Mouse (Mus musculus) thymus, postnatal 14 days (tissue): ENCODE data around the gene Col3a1.

Experiments used
- DNase-seq: peaks from one replicate; pipeline ENCODE4 v3.0.0; 2021

The Col3a1 gene

DNA sequence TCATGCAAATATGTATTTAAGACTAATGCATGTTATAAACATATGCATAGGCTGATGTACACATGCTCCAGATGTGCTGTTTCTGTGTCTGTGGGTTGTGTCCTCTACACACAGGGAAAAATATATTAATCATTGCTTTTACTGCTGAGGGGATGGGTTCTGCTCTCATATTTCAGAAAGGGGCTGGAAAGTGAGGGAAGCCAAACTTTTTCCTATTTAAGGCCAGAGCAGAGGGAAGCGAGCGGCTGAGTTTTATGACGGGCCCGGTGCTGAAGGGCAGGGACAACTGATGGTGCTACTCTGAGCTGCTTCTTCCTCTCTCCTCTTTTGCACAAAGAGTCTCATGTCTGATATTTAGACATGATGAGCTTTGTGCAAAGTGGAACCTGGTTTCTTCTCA is at the start of gene Col3a1:
Gene Col3a1, plus strand, starts transcription at position 151 of the 400 bp plus-strand sequence.
- DNase-seq = no peak

DNA sequence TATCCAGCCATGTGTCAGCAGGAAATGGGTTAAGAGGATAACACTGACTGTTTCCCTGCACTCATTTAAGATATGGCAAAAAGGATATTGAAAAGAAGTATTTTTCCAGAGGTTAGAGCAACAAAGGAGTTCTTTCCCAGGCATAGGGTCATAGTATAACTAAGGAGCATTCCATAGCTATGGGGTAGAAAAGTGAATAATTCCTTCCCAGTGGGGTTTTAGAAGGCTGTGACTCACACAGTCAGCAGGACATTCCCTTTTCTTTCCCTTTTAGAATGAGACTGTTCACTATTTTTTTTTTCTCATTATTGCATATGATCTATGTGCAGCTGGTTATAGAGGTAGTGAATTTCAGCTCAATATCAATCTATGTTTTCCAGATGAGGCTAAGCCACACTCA is 41.9 kb upstream of the Col3a1 start:
- DNase-seq = no peak

DNA sequence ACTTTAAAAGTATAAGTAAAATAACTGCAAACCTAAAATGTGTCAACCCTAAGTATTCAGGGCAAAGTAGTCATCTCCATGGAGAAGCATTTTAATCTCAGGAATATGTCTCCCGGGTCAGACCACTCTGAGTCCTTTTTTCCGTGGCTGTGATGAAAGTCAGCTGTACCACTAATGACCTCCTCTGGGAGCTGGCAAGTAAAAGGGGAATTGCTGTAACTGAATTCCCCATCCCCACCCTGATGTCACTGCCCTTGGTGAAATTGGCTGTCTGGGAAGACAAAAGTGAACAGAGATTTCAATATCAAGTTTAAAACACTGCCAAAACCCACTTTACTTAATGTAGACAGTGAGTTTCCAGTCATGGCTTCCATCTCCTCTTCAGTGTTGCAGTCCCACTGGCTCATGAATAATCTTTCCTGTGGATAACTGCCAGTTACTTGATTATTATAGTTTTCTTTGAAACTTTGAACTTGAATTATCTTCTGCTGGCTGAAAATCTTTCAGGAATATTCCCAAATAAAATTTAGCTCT is 35.3 kb upstream of the Col3a1 start:
- no peak for DNase-seq

DNA sequence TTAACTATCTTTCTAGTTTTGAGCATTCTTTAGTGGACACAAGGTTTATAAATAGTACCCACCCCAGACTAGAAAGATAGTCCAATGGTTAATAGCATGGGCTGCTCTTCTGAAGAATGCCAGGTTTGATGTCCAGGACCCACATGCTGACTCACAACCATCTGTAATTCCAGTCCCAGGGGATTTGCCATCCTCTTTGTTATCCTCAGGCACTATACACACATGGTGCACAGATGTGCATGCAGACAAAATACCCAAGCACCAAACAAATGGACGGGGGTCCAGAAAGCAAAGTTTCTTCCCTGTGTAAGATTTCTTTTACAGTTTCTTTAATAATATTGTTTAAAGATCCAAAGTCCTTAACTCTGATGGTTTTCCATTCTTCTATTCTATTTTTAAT is 23.4 kb upstream of the Col3a1 start:
- no peak for DNase-seq

DNA sequence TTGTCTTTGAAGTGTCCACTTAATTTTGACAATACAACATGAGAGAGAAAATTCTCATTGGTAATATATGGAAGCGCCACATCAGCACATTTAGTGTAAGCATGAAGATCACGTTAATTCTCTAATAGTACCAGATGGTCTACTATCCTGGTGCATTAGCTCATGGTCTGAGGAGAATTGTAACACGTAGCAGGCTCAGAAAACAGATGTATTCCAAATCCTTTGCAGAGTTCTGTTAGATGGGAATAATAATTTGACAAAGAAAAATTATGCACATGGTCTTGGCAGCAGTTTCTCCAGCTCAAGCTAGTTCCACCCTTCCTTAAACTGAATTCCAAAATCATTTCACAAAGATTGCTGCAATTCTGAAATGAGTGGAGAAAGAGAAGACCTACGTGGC is 21.3 kb upstream of the Col3a1 start:
- no peak for DNase-seq

DNA sequence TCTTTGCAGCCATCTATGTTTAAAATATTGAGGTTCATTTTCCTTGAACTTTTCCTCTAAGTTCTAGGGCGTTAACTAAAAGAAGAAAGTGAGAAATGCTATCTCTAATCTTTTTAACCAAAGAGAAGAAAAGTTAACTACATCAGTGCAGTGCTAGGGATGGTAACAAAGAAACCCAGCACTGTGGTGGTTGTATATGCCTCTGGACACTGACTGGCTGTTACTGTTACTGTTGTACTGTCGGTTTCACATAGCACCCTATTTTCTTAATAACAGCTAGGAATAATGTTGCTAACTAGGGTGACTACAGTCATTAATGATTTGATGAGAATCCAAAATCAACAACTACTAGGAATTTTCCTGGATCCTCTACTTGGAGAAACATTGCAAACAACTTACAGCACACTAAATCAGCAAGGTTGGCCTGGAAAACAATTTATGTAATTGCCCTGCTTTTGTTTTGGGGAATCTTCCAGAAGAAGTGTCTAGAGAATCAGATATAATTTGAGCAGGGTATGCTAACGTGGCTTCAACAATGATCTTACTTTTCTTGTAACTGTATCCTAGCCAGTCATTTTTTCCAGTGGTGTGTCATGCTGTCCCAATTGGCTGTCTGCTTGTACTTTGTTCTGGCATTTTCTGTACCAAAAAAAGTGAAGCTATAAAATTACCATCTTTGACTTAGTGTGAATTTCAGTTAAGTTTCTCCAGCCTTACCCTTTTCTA is 11.8 kb upstream of the Col3a1 start:
- no peak for DNase-seq

DNA sequence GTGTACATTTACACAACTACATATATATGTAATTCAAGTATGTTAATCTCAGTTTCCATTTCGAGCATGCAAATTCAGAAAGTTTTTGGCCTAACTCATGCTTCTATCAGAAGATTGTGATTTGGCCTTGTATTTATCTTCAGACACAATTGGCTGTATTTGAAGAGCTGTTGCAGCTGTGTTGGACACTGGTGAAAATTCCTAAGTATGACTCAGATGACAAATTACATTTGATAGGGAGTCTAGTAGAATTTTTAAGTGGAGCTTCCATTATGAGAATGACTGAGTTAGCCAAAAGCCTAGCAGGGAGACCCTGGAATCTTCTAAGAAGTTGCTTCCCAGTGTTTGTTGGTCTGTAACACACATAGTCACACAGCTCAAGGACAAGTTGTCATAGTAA is 7.1 kb upstream of the Col3a1 start:
- DNase-seq = no peak

DNA sequence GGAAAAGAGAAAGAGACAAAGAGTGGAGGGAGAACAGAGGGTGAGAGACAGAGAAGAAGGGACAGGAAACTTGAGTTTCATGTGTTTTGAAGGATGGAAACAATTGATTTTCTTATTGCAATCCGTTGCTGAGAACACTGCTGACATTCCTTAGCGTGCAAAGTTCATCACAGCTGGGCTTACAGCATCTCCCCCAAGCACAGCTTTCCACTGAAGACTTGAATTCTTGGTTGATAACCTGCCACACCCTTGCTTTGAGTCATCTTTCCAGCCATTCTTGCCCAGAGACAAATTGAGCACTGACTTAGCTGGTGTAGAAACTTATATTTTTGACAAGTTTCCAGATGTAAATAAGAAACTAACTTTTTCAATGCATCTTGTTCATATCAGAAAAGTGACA is 2.3 kb upstream of the Col3a1 start:
- DNase-seq = no peak

DNA sequence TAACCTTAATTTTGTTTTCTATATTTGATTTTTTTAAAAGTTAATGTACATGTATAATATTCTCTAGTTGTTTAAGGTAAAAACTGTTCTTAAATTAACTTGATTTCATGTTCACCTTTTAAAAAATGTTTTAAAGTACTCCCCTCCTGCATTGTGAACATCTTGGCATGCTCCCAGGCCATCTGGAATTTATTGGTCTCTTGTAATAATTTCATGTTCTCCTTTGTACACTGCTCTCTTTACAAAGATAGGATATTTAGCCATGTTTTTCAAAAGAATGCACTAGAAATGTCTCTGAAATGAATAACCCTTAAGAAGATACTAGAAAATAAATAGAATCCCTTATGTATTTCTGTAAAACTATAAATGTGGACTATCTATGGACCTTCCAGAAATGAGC is 624 bp downstream of the Col3a1 start:
- no peak for DNase-seq

DNA sequence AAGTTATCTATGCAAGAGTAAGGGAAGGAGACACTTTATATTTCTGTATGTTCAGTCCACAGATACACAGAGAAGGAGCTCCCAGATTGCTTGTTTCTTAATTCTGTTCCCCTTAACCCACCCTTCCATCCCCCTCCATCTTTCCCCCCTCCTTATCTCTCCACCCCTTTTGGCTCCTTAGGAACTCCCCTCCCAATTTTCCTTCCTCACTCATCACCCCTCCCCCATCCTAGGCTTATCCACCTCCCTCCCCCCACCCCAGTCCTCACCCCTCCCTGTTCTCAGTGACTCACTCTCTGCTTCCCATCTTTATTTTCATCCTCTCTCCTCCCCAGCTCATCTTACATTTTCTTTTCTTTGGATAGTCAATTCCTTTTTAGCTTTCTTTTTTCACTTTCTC is 1.5 kb downstream of the Col3a1 start:
- no peak for DNase-seq

DNA sequence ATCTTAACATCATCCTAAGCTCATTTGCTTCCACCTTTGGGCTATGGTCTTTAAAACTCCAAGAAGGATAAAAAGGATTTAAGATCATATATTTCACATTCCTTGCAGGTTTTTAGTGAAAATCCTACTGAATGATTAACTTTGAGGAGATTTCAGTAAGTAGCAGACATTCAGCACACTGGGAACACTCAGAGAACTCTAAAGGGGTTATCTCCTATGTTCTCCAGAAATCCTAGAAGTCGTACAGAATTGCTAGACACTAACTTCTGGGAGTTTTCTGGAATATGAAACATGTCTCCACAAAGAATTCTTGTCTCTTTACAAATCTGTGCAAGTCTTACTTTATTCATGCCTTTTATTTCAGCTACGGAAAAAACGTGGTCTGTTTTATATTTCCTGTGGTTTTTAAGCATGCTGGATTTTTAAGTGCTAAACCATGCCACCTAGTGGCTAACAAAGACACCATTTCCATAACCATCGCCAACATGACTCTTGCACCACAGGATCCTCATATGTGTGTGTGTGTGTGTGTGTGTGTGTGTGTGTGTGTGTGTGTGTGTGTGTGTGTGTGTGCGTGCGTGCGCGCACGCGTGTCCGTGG is 2.5 kb downstream of the Col3a1 start:
- no peak for DNase-seq

DNA sequence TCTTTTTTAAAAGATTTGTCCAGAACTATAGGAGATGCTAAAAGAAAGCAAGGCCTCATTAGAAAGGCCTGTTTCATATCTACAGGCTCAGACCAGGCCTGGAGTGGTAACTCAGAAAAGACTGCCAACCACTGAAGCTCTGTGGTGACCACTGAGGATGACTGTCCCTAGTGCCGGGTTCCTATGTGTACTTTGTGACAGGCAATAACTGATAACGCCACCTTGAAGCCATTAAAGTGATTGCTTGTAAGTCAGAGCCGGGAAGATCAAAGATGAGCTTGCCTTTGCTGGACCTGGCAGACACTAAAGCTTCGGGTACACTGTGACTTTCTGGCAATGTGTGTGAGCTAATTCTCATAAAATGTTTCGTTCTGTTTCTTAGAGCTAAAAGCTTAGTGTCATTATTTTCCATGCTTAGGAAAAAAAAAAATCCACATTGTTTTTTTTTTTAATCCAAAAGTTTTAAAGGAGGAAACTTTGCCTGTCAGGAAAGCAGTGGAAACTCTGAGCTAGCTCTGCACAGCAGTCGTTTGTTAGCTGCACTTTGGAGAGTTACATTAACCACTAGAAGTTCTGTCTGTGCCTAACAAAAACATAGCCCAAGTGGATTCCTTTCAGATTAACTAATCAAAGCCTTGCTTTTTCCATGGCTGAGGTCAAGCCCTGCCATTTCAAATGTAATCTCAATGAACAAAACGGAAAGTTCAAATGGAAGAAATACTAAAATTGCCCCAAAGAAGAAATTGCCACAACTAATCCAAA is 4.6 kb downstream of the Col3a1 start:
- DNase-seq = no peak

DNA sequence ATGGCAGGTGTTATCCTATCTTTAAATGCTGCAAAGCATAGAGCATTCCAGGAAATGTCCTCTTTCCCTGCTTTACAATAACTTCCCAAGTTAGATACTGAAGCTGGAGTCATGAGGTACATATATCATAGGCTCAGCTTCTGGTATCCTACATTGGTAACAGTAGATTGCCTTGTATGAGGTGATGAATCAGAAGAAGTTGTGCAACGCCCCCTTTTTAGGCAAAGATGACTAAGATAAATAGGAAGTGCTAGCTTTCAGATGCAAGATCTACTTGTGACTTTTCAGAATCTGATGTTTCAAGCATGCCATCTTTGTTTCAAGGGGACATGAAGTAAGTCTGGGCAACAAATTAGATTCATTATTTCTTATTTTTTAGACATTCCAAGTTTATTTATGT is 6.9 kb downstream of the Col3a1 start:
- DNase-seq = no peak

DNA sequence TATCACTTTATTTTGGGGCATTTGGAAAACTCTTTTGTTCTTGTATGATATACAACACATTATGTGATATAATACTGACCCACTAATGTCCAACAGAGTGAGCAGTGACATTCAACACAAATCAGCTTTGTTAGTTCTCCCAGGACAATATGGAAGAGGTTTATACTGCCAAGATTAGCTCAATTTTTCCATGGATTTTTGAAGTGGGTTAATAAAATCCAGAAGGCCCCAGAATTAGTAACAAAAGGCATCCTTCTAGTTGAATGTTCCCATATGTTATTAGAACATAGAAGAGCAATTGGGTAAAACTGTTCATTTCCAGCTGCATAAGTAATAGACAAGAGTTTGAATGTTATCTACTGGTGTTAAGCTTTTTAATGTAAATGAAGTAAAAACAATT is 9.5 kb downstream of the Col3a1 start:
- no peak for DNase-seq

DNA sequence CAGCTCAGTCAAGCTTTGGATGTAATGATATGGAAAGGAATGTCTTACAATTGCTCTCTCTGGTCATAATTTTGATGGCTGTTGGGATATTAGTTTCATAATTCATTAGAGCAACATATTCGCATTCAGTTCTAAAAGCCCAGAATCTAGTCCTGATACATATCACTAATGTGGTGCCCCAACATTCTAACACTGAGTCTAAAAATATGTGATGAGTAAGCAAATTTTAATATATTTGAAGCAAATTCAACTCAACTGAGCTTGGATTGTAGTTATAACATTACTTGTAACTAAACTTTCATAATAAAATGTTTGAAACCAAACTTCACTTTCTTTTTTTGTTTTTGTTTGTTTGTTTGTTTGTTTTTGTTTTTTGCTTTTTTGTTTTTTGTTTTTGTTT is 17.8 kb downstream of the Col3a1 start:
- DNase-seq = no peak

DNA sequence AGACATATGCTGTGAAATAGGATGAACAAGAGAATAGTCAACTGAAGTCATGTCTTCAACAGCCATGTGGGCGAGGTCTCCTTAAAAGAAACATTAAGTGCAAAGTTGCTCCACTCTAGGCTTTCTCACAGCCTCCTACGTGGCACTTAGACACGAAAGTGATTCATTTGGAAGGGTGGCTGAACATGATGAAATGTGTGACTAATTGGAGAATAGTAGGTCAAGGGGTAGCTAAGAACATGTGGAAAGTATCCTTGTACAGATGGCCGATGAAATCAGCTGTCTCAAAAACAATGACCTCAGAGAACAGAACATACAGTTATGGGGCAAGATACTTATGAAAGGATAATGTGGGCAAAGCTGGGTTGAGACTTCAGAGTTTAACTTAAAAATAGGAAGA is 44.6 kb downstream of the Col3a1 start:
- no peak for DNase-seq

DNA sequence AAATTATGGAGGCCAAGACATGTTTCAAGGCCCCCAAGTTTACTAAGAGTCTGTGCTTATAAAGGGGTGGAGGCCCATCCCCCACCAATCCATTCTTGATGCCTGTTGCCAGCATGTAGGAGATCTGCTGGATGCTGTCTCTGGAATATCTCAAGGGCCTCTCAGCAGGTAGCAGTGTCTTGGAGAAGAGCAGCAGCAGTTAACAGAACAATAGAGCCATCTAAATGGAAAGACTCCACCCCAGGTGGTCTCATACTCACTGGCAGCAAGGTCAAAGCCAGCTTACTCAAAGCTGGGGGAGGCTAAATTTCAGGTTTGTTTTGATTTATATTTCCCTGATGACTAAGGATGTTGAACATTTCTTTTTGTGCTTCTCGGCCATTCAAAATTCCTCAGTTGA is 46.7 kb downstream of the Col3a1 start:
- no peak for DNase-seq

DNA sequence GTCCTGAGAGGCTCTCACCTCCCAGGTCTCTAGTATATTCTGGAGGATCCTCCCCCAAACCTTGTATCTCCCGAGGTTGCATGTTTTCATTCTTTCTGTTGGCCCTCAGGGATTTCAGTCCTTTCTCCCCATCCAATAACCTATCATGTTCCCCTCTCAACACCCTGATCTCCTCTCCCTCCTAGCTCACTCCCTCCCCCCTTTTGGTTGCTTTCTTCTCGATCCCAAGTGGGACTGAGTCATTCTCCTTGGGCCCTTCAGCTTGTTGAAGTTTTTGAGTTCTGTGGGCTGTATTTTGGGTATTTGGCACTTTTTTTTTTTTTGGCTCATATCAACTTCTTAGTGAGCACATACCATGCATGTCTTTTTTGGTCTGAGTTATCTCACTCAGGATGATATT is 47.8 kb downstream of the Col3a1 start:
- DNase-seq = no peak

DNA sequence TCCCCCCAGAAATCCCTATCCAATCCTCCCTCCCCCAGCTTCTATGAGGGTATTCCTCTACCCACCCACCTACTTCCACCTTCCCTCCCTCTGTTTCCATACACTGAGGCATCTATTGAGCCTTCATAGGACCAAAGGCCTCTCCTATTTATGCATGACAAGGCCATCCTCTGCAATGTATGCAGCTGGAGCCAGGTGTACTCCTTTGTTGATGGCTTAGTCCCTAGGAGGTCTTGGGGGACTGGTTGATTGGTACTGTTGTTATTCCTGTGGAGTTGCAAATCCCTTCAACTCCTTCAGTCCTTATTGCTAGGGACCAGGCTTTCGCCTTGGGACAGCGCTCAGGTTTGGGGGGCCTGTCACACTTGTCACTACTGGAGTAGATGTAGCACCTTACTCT is 48.3 kb downstream of the Col3a1 start:
- DNase-seq = no peak

DNA sequence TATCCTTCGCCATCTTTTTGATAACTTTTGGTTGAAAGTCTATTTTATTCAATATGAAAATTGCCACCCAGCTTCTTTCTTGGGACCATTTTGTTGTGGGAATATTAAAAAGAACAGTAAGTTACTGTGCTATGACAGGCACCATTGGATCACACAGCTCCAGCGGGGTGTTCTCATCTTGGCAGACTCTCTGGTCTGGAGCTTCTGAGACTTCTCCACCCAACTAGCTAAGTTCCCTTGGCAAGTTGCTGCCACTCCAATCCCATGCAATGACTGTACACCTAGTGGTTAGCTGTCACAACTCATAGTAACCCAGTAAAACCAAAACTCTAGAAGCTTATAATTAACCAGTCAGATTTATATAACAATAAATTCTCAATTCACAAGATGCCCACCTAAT is 51.9 kb downstream of the Col3a1 start:
- no peak for DNase-seq

DNA sequence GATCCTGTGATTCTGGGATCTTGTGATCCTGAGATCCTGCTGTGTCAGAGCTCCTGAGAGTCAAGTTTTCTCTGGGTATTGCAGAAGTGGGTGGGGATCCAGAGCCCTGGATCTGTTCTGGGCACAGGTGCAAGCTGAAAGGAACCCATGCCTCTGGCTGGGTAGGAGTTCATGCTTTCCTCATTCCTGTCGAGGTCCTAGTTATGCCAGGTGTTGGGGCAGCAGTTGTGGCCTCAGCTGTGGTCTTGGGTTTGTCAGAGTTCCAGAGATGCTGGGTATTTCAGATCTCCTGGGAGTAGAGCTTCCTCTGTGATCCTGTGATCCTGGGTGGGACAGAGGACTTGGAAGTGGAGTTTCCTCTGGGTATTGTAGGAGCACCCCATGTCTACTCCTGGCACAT is 54.1 kb downstream of the Col3a1 start:
- no peak for DNase-seq

DNA sequence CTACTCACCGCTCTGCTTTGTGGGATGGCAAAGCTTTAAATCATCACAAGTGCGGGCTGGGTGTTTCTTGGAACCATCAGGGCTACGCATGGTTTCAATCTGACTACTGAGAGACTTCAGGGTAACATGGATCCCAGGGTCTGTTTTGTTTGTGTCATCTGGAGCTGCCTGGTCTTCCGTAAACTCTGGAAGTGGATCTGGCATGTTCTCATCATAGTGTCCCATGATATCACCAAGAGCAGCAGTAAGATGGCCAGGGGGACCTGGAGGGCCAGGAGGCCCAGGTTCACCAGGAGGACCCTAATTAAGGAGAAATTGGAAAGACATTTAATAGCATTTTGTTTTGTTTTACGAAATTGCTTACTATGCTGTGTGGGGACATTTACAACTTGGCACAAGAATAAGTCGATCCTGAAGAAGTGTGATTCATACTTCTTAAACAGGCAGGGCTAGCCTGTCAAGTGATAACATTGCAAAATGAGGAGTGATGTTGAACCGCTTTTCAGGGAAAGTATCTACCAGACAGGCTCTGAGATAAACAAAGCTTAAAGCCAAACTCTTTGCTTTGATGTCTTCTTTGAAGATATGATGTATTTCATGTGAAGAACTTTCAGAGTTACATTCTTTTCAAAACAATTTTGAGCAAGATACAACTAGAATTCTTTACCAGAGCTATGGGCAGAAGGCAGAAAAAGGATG is 68.8 kb downstream of the Col3a1 start:
- no peak for DNase-seq

DNA sequence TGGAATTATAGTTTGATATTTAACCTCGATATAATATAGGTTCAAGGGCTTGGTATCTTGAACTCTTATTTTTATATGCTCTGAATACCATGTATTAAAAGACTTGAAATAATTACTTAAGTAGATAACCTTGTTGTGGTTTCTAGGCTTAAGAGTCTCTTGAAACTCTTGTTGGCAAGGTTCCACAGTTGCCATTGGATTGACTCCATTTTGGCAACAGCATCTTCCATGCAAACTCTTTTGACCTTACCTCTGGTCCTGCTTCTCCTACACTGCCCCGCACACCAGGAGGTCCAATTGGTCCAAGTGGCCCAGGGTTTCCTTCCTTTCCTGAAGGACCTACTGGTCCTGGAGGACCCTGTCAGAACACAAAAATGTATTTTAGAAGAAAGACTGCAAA is 70.5 kb downstream of the Col3a1 start:
- DNase-seq = no peak
